Mouse (Mus musculus) kidney, embryonic 16.5 days (tissue): Measurements from ENCODE around the gene Zfp385b. TPM values are rescaled to one million over a fixed set of nuclear protein-coding genes. Genes with fewer than 3 reads are reported as not detected.

Experiments
- ATAC-seq: fragments of 200-750 bp; cut with Nextera tagmentation; 2 replicates; pipeline ENCODE4 v1.8.0; 2017; ENCODE audit warnings: moderate TSS enrichment; ENCODE audit not compliant: low FRiP score, low TSS enrichment
- H3K27ac ChIP-seq: fragments of 300-500 bp; sonication (generic); 2 replicates; pipeline ENCODE4 v1.5.1; 2014; ENCODE audit warnings: low read length
- H3K27me3 ChIP-seq: fragments of 300-500 bp; sonication (generic); 2 replicates; pipeline ENCODE4 v1.6.1; 2014; ENCODE audit warnings: low read length, control low read depth, mixed read lengths; ENCODE audit not compliant: insufficient read depth
- H3K36me3 ChIP-seq: fragments of 300-500 bp; sonication (generic); 2 replicates; pipeline ENCODE4 v1.6.1; 2014; ENCODE audit warnings: low read length, control low read depth, mixed read lengths; ENCODE audit not compliant: insufficient read depth
- H3K4me1 ChIP-seq: fragments of 300-500 bp; sonication (generic); 2 replicates; pipeline ENCODE4 v1.6.1; 2014; ENCODE audit warnings: low read length, control low read depth, mixed read lengths; ENCODE audit not compliant: insufficient read depth
- H3K4me2 ChIP-seq: fragments of 300-500 bp; sonication (generic); replicated peaks from 2 replicates; pipeline ENCODE4 v1.6.1; 2014; ENCODE audit warnings: low read depth, low read length
- H3K4me3 ChIP-seq: fragments of 300-500 bp; sonication (generic); 2 replicates; pipeline ENCODE4 v1.5.1; 2014; ENCODE audit warnings: mild to moderate bottlenecking, low read length
- H3K9ac ChIP-seq: fragments of 300-500 bp; sonication (generic); replicated peaks from 2 replicates; pipeline ENCODE4 v1.6.1; 2014; ENCODE audit warnings: low read length
- H3K9me3 ChIP-seq: fragments of 300-500 bp; sonication (generic); 2 replicates; pipeline ENCODE4 v1.6.1; 2016; ENCODE audit warnings: low read length, control low read depth
- WGBS: fragments of 180-500 bp; shearing (Covaris S2); extraction: QIAGEN DNeasy Blood & Tissue Kit; methylation state at CpG from one replicate; pipeline ENCODE4 v1.1.7; 2014; 5-methylcytosine and 5-hydroxymethylcytosine counted together
- polyA plus RNA-seq: library from polyadenylated mRNA; unstranded; fragments of >200 nt; fragmentation: Nextera tagmentation; extraction: Ambion mirVana; gene quantifications from 2 replicates; pipeline ENCODE4 v1.2.1, GENCODE M21; 2015

Gene Zfp385b
- polyA plus RNA-seq, 1 experiment from 2014 or later: 6.8 TPM

DNA sequence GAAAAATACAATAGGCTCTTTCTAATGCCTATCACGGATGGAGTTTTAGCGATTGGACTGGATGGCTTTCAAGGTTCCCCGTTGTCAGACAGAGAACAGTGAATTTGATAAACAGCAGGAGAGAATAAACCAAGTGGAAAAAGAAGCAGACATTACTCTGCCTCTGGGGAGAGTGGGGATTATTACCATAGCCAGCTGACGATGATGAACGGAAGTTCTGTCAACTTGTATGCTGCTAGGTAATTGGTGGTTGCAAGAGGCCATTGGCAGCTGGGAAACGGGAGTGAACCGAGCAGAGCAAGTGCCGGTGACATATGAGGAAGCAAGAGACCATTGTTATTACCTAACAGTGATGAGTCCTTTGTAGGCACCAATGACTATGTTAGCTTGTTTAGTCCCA, 444.3 kb downstream of the Zfp385b start:
- Histone ChIP-seq H3K4me3 (no peak overlapping the region), H3K9me3 (no peaks in the 10 kb centered on the region), H3K9ac (no peak overlapping the region), H3K4me1 (peaks cover 11% of the 10 kb centered on the region), H3K27ac (no peak overlapping the region), H3K4me2 (no peak overlapping the region), H3K27me3 (no peaks in the 10 kb centered on the region), H3K36me3 (no peaks in the 10 kb centered on the region)
- ATAC-seq: no peak
- WGBS: 66% methylated on average over 8 of the region's 8 CpGs

DNA sequence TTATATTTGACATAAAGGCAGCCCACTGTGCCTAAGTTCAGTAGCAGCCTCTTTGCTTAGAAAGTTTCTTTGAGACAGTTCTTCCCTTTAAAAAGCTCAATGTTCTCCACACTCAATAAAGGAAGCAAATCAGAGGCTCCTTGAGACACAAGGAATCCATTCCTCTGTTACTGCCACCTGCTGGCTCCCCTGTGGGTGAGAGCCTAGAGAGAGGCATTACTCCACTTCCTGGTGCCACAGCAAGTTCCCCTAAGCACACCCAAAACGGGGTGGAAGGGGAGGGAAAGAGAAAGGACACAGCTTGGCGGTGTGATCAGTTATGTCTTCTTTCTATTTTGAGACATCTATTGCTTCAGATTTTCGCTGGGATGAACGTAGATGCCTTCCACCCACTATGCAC, 450.3 kb downstream of the Zfp385b start:
- Histone ChIP-seq H3K9me3 (no peaks in the 10 kb centered on the region), H3K27ac (no peak overlapping the region), H3K36me3 (no peaks in the 10 kb centered on the region), H3K4me3 (no peak overlapping the region), H3K4me2 (no peak overlapping the region), H3K4me1 (no peaks in the 10 kb centered on the region), H3K9ac (no peak overlapping the region), H3K27me3 (no peaks in the 10 kb centered on the region)
- WGBS: 87% methylated on average over 3 of the region's 4 CpGs
- ATAC-seq: no peak

Other genes with a start within 250 kb of the Zfp385b start
- 32.8 and 37.7 TPM in 2 replicates for gene Cwc22, start 126.7 kb upstream of the Zfp385b start, polyA plus RNA-seq